Mouse (Mus musculus) skeletal muscle tissue, adult 2 months (tissue): Measurements from ENCODE around the gene Gabra2.

Experiments
- DNase-seq: peaks from one replicate; pipeline ENCODE4 v3.0.0-alpha.2; 2012; ENCODE audit warnings: low read depth, low spot score

Gabra2 gene

DNA sequence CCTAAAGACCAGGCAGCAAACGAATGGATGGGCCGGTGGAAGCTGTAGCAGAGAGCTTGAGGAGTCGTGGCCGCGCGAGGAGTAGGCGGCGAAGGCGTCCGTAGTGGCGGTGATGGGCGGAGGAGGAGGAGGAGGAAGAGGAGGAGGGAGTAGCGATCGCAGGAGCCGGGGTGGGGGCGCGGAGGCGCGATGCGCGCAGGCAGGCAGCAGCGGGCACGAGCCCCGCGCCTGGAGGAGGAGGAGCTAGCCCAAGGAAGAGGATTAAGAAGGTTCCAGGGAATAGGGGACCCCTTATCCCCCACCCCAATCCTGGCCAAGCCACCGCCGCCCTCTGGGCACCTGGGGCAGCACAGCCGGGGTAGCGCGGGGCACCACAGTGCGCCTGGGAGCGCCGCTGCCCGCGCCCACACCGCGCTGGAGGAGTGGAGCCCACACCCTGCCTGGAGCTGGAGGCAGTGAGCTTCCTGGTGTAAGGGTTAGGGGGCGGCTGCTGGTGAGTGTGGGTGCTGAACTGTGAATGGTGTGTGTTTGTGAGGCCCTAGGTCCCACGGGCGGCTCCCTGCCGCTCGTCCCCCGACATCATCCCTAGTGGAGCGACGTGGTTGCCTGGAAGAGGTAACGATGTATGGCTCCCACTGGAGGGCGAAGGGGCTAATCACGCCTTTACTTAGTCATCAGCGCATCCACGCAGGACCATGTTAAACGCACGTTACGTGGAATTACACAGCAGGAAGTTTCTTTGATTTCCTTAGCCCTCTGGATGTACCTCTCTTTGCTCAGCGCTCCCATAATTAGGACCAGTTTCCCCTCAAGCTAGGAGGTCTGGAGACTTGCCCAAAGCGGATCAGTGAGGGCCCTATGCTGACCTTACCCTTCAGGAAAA is at the start of gene Gabra2:
Gene Gabra2 (minus strand): TSS at position 125 of the 883 bp plus-strand sequence.
- DNase-seq = no peak

DNA sequence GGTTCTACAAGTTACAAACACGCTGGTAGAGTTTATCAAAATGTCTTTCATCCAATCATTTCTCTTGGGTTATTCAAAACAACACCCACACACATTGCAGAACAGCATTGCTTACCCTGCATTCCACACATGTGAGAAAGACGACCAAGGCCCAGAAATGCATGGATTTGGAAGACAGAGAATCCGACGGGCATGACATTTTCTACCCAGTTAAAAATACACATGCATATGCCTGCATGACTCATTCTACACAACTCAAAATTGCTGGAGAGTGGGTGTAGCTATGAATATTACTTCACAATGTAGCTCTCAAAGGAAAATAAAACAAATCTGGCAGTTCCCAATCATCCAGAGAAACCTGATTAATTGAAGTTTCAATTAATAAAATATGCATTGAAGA is 41.0 kb upstream of the Gabra2 start:
- DNase-seq = no peak

DNA sequence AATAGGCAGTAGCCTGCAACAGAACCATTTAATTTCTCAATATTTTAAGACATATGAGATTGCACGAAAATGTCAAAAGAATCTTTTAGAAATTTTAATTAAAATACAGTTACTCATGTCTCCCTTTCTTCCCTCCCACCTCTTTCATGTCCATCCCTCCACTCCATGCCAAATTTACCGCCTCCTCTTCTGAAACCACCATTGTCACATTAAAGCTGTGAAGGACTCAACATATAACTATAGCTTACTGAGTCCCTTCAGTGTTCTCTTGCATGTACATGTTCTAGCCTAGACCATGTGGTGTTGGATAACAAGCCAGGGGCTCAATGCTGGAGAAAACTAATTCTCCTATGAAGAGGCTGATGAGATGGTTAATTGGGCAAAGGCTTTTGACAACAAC is 40.2 kb upstream of the Gabra2 start:
- DNase-seq = no peak

DNA sequence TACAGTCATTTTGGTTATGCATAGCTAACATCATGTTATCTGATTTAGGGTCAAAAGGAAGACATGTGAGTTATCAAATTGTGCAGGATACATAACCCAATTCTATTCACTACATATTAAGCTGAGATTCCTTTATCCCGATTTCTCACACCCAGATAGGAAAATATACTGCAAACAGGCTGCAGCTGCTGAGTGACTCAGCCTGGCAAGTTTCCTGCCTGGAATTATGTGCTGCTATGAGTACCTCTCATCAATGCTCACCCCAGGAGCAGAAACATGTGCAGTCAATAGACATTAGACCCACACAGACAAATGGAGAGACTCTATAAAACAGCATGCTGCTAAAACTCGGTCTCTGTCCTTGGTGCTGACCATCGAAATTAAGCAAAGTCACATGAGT is 32.1 kb upstream of the Gabra2 start:
- DNase-seq = no peak

DNA sequence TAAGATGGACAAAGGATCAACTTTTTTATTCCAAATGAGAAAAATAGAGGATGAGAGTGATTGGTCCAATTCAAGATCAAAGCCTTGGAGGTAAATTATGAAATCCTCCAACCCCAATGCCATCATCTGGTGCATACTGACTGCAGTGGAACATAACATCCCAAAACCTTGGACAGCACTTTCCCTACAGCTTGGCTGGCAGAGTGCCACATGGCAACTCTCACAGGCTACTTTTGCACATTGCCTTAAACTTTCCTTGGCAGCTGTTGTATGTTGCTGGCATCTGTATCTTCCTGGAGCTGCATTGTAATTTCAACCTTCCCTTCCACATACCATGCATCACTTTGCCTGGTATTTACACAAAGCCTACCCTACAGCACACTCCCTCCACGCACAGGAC is 19.6 kb upstream of the Gabra2 start:
- DNase-seq = no peak

DNA sequence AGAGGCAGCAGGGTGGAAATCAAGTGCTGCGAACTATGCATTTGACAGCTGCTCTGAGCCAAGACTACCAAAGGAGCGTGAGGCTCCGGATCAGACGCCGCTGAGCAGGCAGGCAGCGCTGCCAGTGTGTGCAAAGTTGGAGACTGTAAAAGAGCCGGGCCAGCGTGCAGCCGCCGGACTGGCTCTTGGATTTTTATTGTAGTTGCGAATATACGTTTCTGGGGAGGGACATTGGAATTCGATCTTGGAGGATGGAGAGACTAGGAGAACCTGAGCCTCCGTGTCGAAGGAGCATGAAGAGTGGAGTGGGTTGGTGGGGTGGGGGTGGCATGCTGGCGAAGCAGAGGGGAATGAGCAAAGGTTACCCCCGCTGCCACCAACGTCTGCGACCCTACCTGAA is 469 bp downstream of the Gabra2 start:
- DNase-seq = no peak

DNA sequence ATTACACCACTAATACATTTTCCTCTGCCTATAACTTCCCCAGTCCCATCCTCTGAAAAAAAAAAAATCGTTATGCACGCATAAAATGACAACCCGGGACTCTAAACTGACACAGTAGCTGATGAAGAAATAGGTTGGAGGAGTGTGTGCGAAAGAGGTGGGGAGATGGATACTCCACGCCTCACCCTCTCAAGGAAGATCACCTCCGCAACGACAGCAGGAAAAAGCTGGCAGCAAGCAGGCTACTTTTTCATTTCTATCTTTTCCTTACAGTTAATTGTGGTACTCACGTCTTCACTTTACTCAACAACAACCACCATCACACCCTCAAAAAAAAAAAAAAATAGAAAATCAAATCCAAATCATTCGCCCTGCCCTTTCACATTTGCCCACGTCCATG is 873 bp downstream of the Gabra2 start:
- no peak for DNase-seq

DNA sequence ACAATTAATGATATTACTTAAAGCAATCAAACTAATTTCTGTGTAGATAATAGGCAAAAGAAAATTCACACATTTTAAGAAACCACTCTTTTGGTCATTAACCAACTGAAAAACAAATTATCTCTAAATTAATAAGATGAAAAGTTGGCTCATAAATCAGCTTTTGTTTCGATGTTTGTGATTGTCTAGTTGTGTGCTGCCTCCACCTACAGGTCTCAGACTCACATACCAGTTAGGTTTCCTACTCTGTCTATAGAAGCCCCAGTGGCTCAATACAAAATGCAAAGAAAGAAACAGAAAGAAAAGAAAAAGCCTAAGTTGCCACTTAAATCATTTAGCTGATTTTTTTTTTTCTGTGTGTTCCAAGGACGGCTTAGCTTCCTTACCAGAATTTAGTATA is 1.8 kb downstream of the Gabra2 start:
- no peak for DNase-seq

DNA sequence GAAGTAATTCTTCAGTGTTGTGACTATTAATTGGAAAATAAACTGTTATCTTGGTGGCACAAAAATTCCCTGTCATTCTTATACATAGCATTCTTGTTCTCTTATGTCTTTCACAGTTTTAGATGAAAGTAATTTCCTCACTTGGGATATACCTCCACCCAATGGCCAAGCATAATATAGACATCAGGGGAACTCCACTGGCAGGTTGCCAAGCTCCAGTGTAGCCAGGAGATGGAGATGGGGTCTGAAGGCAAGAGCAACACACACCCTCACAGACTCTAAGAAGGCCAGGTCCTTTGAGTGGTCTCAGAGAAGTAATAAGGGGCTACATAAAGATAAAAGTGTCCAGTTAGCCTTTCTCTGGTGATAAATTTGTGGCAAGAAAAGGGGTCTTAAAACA is 3.2 kb downstream of the Gabra2 start:
- no peak for DNase-seq

DNA sequence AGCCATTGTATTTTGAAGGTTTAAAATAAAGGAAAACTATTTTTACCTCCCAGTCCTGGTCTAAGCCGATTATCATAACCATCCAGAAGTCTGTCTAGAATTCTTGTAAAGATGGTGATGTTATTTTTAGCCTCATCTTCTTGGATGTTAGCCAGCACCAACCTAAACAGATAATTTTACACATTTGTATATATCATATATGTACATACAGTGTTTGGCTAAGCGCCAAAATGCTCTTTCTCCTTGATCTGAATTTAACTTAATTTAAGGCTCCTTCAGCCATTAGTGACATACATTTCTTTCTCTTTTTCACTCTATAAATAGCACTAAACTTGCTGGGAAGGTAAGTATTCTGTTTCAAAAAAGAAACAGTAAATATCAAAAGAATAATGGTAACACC is 3.7 kb downstream of the Gabra2 start:
- DNase-seq = no peak

DNA sequence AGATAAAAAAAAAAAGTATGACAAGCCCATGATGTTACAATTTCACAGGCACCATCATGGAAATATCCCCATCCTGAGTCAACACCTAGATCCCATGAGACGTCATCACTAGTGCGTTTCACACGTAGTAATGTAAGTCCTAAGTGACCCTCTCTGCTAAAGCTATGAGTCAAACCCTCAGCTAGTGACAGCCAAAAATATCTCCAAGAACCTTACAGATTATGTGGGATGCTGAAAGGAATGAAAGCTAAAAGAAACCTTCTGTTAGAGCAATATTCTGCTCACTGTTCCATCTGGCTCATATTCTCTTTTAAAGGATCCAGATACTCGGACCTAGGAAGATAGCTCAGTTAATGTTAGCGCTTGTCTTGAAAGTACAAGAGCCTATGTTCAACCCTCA is 16.8 kb downstream of the Gabra2 start:
- DNase-seq = no peak

DNA sequence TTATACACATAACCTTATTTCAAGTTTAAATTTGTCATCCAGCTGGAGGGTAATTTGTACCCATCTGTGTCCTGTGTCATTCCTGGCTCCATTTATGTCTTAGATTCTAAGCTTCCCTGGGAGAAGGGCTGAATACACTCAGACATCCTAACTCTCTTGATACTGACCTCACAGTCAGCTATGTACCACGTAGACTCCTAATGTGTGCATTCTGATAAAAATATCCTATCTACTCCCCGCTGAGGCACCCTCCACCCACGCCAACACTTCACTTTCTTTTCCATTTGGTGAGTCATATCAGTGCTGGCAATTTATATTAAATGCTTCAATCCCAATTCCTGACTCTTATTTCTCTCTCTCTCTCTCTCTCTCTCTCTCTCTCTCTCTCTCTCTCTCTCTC is 34.0 kb downstream of the Gabra2 start:
- no peak for DNase-seq

DNA sequence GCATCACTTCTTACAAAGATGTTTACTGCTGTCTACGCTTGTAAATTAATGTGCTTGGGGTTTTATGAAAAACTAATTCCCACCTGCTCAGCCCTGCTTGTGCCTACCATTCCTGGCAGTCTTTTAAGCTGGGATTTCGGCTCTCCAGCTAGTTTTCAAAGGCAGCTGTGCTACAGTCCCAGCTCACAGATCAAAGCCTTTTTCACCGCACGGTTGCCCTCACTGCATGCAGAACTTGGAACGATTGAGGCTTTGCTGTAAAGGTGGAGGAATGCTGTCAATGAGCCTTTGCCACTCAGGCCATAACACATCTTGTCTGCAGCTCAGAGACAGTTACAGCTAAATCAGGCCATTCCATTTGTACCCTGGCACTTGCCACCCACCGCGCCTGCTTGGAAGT is 37.6 kb downstream of the Gabra2 start:
- no peak for DNase-seq

DNA sequence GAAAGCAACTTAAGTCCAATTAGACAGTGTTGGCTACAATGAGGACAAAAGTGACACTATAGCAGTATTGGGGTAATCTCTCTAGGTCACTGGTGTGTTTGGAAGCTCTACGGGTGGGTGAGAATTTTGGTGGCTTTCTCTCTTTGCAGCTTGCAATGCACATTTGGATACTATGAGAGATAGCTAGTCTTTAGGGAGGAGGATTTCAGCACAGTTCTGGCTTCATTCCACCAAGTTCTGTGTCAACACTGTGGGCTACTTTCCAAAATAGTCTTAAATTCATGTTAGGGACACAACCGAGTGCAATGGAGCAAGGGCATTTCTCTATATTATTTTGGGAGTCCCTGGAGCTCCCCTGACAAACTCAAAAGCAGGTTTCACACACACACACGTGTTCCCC is 58.3 kb downstream of the Gabra2 start:
- no peak for DNase-seq

DNA sequence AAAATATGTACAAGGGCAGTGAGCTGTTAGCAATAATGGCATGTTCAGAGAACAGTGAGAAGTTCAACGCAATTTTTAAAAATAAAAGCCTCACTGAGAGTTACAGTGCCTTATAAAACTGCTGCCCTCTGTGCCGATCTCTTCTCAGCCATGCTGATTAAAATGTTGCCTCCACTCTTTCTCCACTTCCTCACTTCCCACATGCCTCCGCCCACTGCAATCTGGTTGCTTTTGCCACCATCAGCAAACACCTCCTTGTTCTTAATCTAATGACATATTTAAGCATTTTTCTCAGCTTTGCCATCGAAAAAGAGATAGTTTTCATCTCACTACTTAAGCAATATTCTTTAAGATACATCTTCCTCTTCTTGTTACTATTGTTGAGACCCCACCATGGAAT is 69.7 kb downstream of the Gabra2 start:
- DNase-seq = no peak

DNA sequence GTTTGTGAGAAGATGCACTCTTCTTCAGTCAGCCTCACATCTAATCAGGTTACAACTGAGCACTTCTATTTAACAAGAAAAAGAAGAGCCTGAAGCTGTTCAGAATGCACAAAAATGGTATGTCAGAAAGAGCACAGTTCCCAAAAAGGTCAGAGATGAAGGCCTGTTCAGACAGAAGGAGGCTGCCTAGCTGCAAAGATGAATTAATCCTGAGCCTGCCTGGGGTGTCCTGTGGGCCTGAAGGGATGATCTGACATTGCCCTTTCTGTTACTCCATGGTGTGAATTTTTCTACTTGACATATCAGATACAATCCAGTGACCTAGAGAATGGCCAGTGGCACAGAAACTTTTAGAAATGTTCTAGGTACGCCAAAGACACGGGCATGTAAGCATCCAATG is 83.9 kb downstream of the Gabra2 start:
- no peak for DNase-seq

DNA sequence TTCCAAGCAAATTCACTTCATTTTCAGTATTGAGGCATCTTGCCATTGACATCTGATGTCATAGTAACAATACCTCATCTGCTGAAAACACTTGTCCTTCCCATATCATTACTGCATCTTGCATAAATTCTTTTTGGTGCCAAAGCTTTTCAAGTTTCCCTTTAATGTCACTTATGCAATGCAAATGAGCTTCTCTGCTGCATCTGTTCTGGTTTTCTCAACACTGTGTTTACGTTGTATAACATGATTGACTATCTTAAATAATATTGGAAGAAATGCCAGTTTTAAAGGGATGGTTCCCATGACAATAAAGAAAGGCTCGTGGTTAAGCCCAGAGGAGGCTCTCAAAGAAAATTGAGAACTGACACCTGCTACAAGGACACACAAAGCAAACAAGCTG is 84.4 kb downstream of the Gabra2 start:
- DNase-seq = no peak

DNA sequence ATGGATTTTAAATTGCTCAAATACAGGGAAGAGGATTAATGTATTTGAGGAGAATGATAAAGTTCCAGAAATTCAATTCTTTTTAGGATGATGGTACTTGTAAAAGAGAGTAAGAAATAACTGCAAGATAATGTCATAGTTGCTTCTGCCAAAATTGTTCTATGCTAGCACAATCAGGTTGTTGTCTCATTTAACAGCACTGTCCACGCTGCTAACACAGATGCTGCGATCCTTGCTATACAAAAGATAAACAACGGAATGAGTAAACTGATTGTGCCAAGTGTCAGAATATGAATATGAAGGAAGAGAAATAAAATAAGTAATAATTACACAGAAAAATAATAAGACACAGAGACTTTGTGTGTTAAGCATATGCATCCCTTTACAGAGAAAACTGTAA is 84.9 kb downstream of the Gabra2 start:
- DNase-seq = no peak

DNA sequence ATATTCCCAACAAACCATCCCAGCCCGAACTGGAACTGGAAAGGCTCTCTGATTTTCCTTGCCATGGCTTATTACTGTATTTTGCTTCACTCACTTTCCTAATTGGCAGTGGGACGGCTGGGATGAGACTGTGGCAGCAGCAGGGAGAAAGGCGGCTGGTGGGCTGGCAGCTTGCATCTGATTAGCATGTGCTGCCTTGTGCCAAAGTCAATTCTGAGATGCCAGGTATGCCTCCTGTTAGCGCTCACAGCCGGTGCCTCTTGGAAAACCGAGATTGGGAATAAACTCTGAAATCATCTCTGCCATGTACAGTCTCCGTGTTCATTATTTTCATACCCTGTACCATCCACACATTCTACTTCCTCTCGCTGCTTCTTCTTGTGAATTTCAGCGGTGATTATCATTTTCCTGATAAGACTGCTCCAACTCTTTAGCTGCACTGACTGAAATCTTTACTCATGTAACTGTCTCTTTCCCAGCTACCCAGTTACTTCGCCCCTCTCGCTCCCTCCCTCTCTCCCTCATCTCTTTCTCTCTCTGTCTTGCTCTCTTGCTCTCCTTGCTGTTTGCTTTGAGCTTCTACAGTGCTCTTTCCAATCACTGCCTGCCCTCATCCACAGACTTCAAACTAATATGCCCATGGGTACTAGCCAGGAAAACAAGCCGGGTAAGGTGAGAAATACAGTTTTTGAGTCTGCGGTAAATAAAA is 99.9 kb downstream of the Gabra2 start:
- DNase-seq = no peak

DNA sequence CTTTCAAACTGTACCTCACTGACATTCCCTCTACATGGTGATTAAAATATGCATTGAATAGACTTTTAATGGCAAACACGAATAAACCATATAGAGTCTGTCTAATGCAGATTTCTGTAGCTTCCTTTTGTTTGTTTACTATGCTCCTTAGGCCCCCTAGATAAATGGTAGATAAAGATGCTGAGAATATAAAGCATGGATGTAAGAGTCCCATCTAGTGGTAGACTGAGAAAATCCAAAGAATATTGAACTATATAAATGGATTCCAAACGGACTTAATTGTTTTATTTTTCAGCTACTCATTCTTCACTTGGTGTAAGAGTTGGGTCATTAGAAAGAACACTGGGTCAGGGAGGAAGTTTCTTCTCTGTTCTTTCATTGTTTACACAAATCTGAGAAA is 102.4 kb downstream of the Gabra2 start:
- DNase-seq = no peak

DNA sequence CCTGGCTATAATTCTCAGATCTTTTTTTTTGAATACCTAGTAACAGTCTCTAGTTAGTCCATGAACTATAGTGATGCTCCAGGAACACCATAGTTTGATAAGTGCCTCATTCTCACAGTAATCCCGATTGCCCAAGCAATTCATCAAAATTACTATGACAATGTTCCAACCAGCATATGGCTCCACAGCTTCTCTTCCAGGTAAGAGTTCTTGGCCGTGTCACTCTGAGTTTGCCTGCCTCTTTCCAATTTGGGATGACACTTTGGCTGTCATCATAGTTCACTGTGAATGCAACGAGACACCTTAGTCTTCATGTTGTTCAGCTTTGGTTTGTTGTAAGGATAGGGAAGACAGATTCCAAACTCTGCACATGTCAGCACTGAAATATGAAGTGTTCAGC is 104.8 kb downstream of the Gabra2 start:
- DNase-seq = no peak
